Mouse (Mus musculus) embryonic facial prominence, embryonic 12.5 days (tissue): Measurements from ENCODE around the gene Prmt1. TPM values are rescaled to one million over a fixed set of nuclear protein-coding genes. Genes with fewer than 3 reads are reported as not detected.
A peak's percentile ranks its signal among the peaks of the same experiment; 100 is the strongest.

Experiments used
- ATAC-seq: fragments of 200-750 bp; cut with Nextera tagmentation; 2 replicates; pipeline ENCODE4 v1.8.0; 2017; ENCODE audit not compliant: insufficient number of reproducible peaks, insufficient read depth, low FRiP score, low TSS enrichment
- H3K27ac ChIP-seq: fragments of 300-500 bp; sonication (generic); 2 replicates; pipeline ENCODE4 v1.5.1; 2016; ENCODE audit warnings: mild to moderate bottlenecking
- H3K27me3 ChIP-seq: fragments of 300-500 bp; sonication (generic); 2 replicates; pipeline ENCODE4 v1.6.1; 2016; ENCODE audit warnings: mild to moderate bottlenecking, moderate library complexity
- H3K36me3 ChIP-seq: fragments of 300-500 bp; sonication (generic); 2 replicates; pipeline ENCODE4 v1.6.1; 2016; ENCODE audit warnings: mild to moderate bottlenecking
- H3K4me1 ChIP-seq: fragments of 300-500 bp; sonication (generic); 2 replicates; pipeline ENCODE4 v1.6.1; 2016
- H3K4me2 ChIP-seq: fragments of 300-500 bp; sonication (generic); replicated peaks from 2 replicates; pipeline ENCODE4 v1.6.1; 2016; ENCODE audit warnings: mild to moderate bottlenecking, moderate library complexity
- H3K4me3 ChIP-seq: fragments of 300-500 bp; sonication (generic); 2 replicates; pipeline ENCODE4 v1.5.1; 2016; ENCODE audit warnings: mild to moderate bottlenecking
- H3K9ac ChIP-seq: fragments of 300-500 bp; sonication (generic); 2 replicates; pipeline ENCODE4 v1.6.1; 2016; ENCODE audit warnings: mild to moderate bottlenecking, moderate library complexity
- H3K9me3 ChIP-seq: fragments of 300-500 bp; sonication (generic); 2 replicates; pipeline ENCODE4 v1.6.1; 2016; ENCODE audit warnings: mild to moderate bottlenecking, moderate library complexity
- WGBS: fragments of 180-500 bp; shearing (Covaris S2); methylation state at CpG from one replicate; pipeline ENCODE4 v1.1.7; 2016; 5-methylcytosine and 5-hydroxymethylcytosine counted together
- polyA plus RNA-seq: library from polyadenylated mRNA; unstranded; fragments of >200 nt; fragmentation: Nextera tagmentation; extraction: Ambion mirVana; gene quantifications from 2 replicates; pipeline ENCODE4 v1.2.1, GENCODE M21; 2016

Gene Prmt1
- polyA plus RNA-seq, 1 experiment from 2014 or later, result 660 TPM

- no peak overlapping the region for H3K9ac ChIP-seq
- no peak overlapping the region for H3K4me2 ChIP-seq
- H3K36me3 ChIP-seq, result peaks cover 40% of the 10 kb centered on the region
- no peak overlapping the region for H3K4me3 ChIP-seq
- no peaks in the 10 kb centered on the region for H3K9me3 ChIP-seq
- no peaks in the 10 kb centered on the region for H3K4me1 ChIP-seq
- H3K27me3 ChIP-seq, result no peaks in the 10 kb centered on the region
- no peak overlapping the region for H3K27ac ChIP-seq
- WGBS, result 88% methylated on average over 8 of the region's 8 CpGs
- no peak for ATAC-seq
These were observed 27.1 kb downstream of the Prmt1 start for GRCm38 (mm10) chr7:44959281-44959680.

GRCm38 (mm10) chr7:44958208-44958607, 28.2 kb downstream of the Prmt1 start:
- ATAC-seq, result no peak
- H3K4me1 ChIP-seq, result no peaks in the 10 kb centered on the region
- no peaks in the 10 kb centered on the region for H3K9me3 ChIP-seq
- H3K4me3 ChIP-seq, result no peak overlapping the region
- H3K27me3 ChIP-seq, result no peaks in the 10 kb centered on the region; the same call in 1 of the 2 replicates
- WGBS, result 63% methylated on average over 7 of the region's 7 CpGs
- H3K36me3 ChIP-seq, result peaks cover 35% of the 10 kb centered on the region
- no peak overlapping the region for H3K27ac ChIP-seq
- no peak overlapping the region for H3K9ac ChIP-seq
- no peak overlapping the region for H3K4me2 ChIP-seq

- Histone ChIP-seq H3K9me3 (no peaks in the 10 kb centered on the region), H3K36me3 (peaks cover 28% of the 10 kb centered on the region), H3K27me3 (peaks cover 2% of the 10 kb centered on the region; the same call in 1 of the 2 replicates), H3K4me1 (peaks cover 3% of the 10 kb centered on the region; the same call in 1 of the 2 replicates), H3K4me3 (no peak overlapping the region), H3K9ac (no peak overlapping the region), H3K4me2 (no peak overlapping the region), H3K27ac (no peak overlapping the region)
- WGBS, result 72% methylated on average over 20 of the region's 20 CpGs
- no peak for ATAC-seq
These were observed 29.1 kb downstream of the Prmt1 start for GRCm38 (mm10) chr7:44957183-44957835.

DNA sequence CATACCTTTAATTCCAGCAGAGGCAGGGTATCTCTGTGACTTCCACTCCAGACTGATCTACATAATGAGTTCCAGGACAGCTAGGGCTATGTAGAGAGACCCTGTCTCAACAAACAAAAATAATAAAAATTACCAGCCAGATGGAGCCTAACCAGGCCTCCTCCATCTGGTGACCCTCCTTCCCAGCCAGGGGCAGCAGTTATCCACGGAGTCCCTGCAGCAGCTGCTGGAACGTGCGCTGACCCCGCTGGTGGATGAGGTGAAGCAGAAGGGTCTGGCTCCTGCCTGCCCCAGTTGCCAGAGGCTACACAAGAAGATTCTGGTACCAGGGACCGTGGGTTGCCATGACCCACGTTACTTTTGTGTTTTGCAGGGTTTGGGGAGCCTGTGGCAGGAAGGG, 30.1 kb downstream of the Prmt1 start:
- H3K4me2 ChIP-seq, result no peak overlapping the region
- H3K4me3 ChIP-seq, result no peak overlapping the region
- no peaks in the 10 kb centered on the region for H3K9me3 ChIP-seq
- peaks cover 12% of the 10 kb centered on the region for H3K27me3 ChIP-seq
- peaks cover 17% of the 10 kb centered on the region for H3K36me3 ChIP-seq
- peaks cover 12% of the 10 kb centered on the region; the same call in 1 of the 2 replicates for H3K4me1 ChIP-seq
- WGBS, result 49% methylated on average over 6 of the region's 6 CpGs
- H3K27ac ChIP-seq, result no peak overlapping the region
- H3K9ac ChIP-seq, result no peak overlapping the region
- no peak for ATAC-seq

DNA sequence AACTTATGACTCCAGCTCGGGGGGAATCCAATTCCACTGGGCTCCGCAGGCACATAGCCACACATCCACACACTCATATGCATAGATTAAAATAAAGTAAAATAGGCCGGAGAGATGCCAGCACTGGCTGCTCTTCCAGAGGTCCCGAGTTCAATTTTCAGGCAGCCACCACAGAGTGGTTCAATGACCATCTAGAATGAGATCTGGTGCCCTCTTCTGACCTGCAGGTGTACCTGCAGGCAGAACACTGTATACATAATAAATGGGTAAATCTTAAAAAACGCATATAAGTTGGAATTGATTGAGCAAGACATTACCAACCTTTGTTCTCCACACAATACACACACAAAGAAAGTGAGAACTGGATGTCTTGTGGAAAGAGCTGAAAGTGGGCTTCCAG, 30.7 kb downstream of the Prmt1 start:
- Histone ChIP-seq H3K9me3 (no peaks in the 10 kb centered on the region), H3K36me3 (peaks cover 12% of the 10 kb centered on the region), H3K27me3 (peaks cover 18% of the 10 kb centered on the region), H3K4me2 (no peak overlapping the region), H3K9ac (no peak overlapping the region), H3K4me3 (no peak overlapping the region), H3K4me1 (peaks cover 12% of the 10 kb centered on the region; the same call in 1 of the 2 replicates), H3K27ac (no peak overlapping the region)
- 54% methylated on average over 5 of the region's 5 CpGs for WGBS
- ATAC-seq, result no peak

GRCm38 (mm10) chr7:44954091-44954885, 32.1 kb downstream of the Prmt1 start:
- H3K9me3 ChIP-seq, result no peaks in the 10 kb centered on the region
- WGBS, result 80% methylated on average over 12 of the region's 12 CpGs
- no peak overlapping the region for H3K27ac ChIP-seq
- H3K27me3 ChIP-seq, result peaks cover 32% of the 10 kb centered on the region
- H3K4me3 ChIP-seq, result no peak overlapping the region
- no peak overlapping the region for H3K4me2 ChIP-seq
- H3K36me3 ChIP-seq, result peaks cover 6% of the 10 kb centered on the region
- H3K4me1 ChIP-seq, result peaks cover 12% of the 10 kb centered on the region; the same call in 1 of the 2 replicates
- no peak for ATAC-seq
- no peak overlapping the region for H3K9ac ChIP-seq

DNA sequence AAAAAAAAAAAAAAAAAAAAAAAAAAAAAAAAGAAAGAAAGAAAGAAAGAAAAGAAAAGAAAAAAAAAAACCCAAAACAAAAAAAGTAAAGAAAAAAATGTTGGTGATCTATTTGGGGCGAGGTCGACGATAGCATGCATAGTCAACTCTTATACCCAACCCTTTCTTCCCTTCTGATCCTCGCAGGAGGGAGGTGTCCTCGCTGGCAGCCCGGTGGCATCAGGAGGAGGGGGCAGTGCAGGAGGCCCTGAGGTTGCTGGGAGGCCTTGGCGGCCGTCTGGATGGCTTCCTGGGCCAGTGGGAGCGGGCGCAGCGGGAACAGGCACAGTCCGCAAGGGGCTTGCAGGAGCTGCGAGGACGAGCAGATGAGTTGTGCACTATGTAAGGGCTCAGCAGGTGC, 32.8 kb downstream of the Prmt1 start:
- Histone ChIP-seq H3K27me3 (peaks cover 33% of the 10 kb centered on the region), H3K36me3 (no peaks in the 10 kb centered on the region), H3K4me1 (peaks cover 12% of the 10 kb centered on the region; the same call in 1 of the 2 replicates), H3K9me3 (no peaks in the 10 kb centered on the region), H3K4me3 (no peak overlapping the region), H3K4me2 (no peak overlapping the region), H3K9ac (no peak overlapping the region), H3K27ac (no peak overlapping the region)
- no peak for ATAC-seq
- 44% methylated on average over 14 of the region's 14 CpGs for WGBS

- peak; percentile 86 for ATAC-seq
- WGBS, result 7% methylated on average over 24 of the region's 24 CpGs
These were observed 33.6 kb downstream of the Prmt1 start for GRCm38 (mm10) chr7:44952611-44953306.

GRCm38 (mm10) chr7:44951960-44952359, 34.4 kb downstream of the Prmt1 start:
- WGBS, result under 1% methylated on average over 10 of the region's 10 CpGs
- ATAC-seq, result peak; percentile 57; the same call in 1 of the 2 replicates
- H3K36me3 ChIP-seq, result no peaks in the 10 kb centered on the region
- peak overlapping the region; percentile 61 for H3K9ac ChIP-seq
- H3K4me1 ChIP-seq, result peaks cover 12% of the 10 kb centered on the region; the same call in 1 of the 2 replicates
- peak overlapping the region; percentile 47 for H3K4me3 ChIP-seq
- peaks cover 33% of the 10 kb centered on the region for H3K27me3 ChIP-seq
- H3K9me3 ChIP-seq, result no peaks in the 10 kb centered on the region
- 0 out of 2 replicates have a peak overlapping the region, but pooled peaks have one; percentile 64 for H3K27ac ChIP-seq
- peak overlapping the region; percentile 86 for H3K4me2 ChIP-seq

More at GRCm38 (mm10) chr7:44952611-44953306, 33.6 kb downstream of the Prmt1 start:
- Histone ChIP-seq H3K4me2 (peak overlapping the region; percentile 86), H3K9me3 (no peaks in the 10 kb centered on the region), H3K4me1 (peaks cover 12% of the 10 kb centered on the region; the same call in 1 of the 2 replicates), H3K27me3 (peaks cover 33% of the 10 kb centered on the region), H3K9ac (peak overlapping the region; percentile 61), H3K4me3 (peak overlapping the region; percentile 47), H3K36me3 (no peaks in the 10 kb centered on the region), H3K27ac (0 out of 2 replicates have a peak overlapping the region, but pooled peaks have one; percentile 64)

DNA sequence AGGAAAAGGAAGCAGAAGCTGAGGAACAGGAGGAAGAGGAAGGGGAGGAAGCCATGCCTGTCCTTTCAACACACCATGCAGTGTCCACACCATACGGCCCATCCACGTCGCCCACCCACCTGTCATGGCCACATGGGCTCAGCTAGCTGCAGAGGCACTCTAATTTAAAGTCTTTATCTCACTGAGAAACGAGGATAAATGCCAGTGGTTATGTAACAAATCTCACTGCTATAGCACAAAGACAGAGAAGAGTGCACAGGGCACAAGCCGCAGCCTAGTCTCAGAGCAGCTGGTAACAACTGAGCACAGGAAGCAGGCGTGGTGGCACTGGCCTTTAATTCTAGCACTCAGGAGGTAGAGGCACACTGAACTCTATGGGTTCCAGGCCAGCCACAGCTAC, 36.4 kb downstream of the Prmt1 start:
- H3K4me2 ChIP-seq, result no peak overlapping the region
- no peak overlapping the region for H3K9ac ChIP-seq
- H3K4me3 ChIP-seq, result no peak overlapping the region
- peaks cover 33% of the 10 kb centered on the region for H3K27me3 ChIP-seq
- whole genome bisulfite sequencing, result 80% methylated on average over 6 of the region's 6 CpGs
- H3K27ac ChIP-seq, result no peak overlapping the region
- ATAC-seq, result no peak
- no peaks in the 10 kb centered on the region for H3K36me3 ChIP-seq
- H3K9me3 ChIP-seq, result no peaks in the 10 kb centered on the region
- H3K4me1 ChIP-seq, result peaks cover 12% of the 10 kb centered on the region; the same call in 1 of the 2 replicates

DNA sequence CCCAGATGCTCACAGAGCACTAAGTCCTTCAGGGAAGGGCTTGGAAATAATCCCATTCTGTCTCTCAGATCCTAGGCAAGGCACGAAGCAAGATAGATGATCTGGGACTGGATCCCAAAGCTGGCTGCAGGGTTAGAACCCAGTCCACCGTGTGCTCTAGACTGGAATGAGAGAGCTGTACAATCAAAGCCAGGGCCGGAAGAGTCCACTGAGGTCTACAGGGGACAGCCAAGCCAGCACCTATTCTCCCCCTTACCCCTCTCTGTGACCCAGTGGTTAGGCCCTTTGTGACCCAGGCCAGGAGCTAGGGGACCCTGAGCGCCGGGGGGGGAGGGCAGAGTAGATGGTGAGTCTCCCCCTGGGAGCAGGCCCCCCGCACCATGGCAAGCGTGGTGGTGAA, 43.5 kb downstream of the Prmt1 start, which contains the start of gene Tsks:
TSS of gene Tsks (plus strand) at position 301 of the 400 bp plus-strand sequence.
- WGBS, result 85% methylated on average over 7 of the region's 7 CpGs
- no peak within 1 kb of the TSS for H3K4me3 ChIP-seq
- no peaks in the 10 kb centered on the region for H3K4me1 ChIP-seq
- no peak within 1 kb of the TSS for H3K4me2 ChIP-seq
- no peak within 1 kb of the TSS for H3K27ac ChIP-seq
- H3K27me3 ChIP-seq, result no peaks in the 10 kb centered on the region
- no peaks in the 10 kb centered on the region for H3K36me3 ChIP-seq
- H3K9me3 ChIP-seq, result no peaks in the 10 kb centered on the region
- no peak for ATAC-seq
- no peak within 1 kb of the TSS for H3K9ac ChIP-seq
